Mouse (Mus musculus) embryonic facial prominence, embryonic 15.5 days (tissue): Measurements from ENCODE around the gene Arhgap30. TPM values are rescaled to one million over a fixed set of nuclear protein-coding genes. Genes with fewer than 3 reads are reported as not detected.

Experiments
- ATAC-seq: fragments of 200-750 bp; cut with Nextera tagmentation; 2 replicates; pipeline ENCODE4 v1.8.0; 2017; ENCODE audit warnings: low read depth, moderate TSS enrichment; ENCODE audit not compliant: insufficient number of reproducible peaks, low FRiP score, low TSS enrichment
- H3K27ac ChIP-seq: fragments of 300-500 bp; sonication (generic); replicated peaks from 2 replicates; pipeline ENCODE4 v1.5.1; 2015; ENCODE audit warnings: mild to moderate bottlenecking, inconsistent platforms
- H3K27me3 ChIP-seq: fragments of 300-500 bp; sonication (generic); 2 replicates; pipeline ENCODE4 v1.6.1; 2015; ENCODE audit warnings: inconsistent platforms
- H3K36me3 ChIP-seq: fragments of 300-500 bp; sonication (generic); 2 replicates; pipeline ENCODE4 v1.6.1; 2015; ENCODE audit warnings: mild to moderate bottlenecking, inconsistent platforms
- H3K4me1 ChIP-seq: fragments of 300-500 bp; sonication (generic); 2 replicates; pipeline ENCODE4 v1.6.1; 2015; ENCODE audit warnings: inconsistent platforms
- H3K4me2 ChIP-seq: fragments of 300-500 bp; sonication (generic); replicated peaks from 2 replicates; pipeline ENCODE4 v1.6.1; 2015; ENCODE audit warnings: mild to moderate bottlenecking, inconsistent platforms
- H3K4me3 ChIP-seq: fragments of 300-500 bp; sonication (generic); replicated peaks from 2 replicates; pipeline ENCODE4 v1.5.1; 2015; ENCODE audit warnings: mild to moderate bottlenecking, inconsistent platforms
- H3K9ac ChIP-seq: fragments of 300-500 bp; sonication (generic); 2 replicates; pipeline ENCODE4 v1.6.1; 2015; ENCODE audit warnings: inconsistent platforms
- H3K9me3 ChIP-seq: fragments of 300-500 bp; sonication (generic); replicated peaks from 2 replicates; pipeline ENCODE4 v1.6.1; 2016; ENCODE audit warnings: inconsistent platforms
- WGBS: fragments of 180-500 bp; shearing (Covaris S2); methylation state at CpG from one replicate; pipeline ENCODE4 v1.1.7; 2015; 5-methylcytosine and 5-hydroxymethylcytosine counted together
- polyA plus RNA-seq: library from polyadenylated mRNA; unstranded; fragments of >200 nt; fragmentation: Nextera tagmentation; extraction: Ambion mirVana; gene quantifications from 2 replicates; pipeline ENCODE4 v1.2.1, GENCODE M21; 2015

Gene Arhgap30
- polyA plus RNA-seq, 1 experiment from 2014 or later: 2.6 TPM

- peaks cover 15% of the 10 kb centered on the region for H3K4me1 ChIP-seq
- H3K27me3 ChIP-seq: peaks cover 18% of the 10 kb centered on the region
- H3K36me3 ChIP-seq: peaks cover 9% of the 10 kb centered on the region
- H3K27ac ChIP-seq: peak within 1 kb of the TSS; percentile 97
- peak within 1 kb of the TSS; percentile 95 for H3K4me3 ChIP-seq
- ATAC-seq: peak; percentile 95
- H3K9ac ChIP-seq: peak within 1 kb of the TSS; percentile 96
- H3K4me2 ChIP-seq: peak within 1 kb of the TSS; percentile 63
- H3K9me3 ChIP-seq: no peaks in the 10 kb centered on the region
- under 1% methylated on average over 36 of the region's 36 CpGs for WGBS
Observed at GRCm38 (mm10) chr1:171410947-171411484, 22.3 kb downstream of the Arhgap30 start, which contains the start of gene Usf1. TSS of gene Usf1 (plus strand) at chr1:171411313.

GRCm38 (mm10) chr1:171411492-171411941 lies 22.8 kb downstream of the Arhgap30 start:
- peak overlapping the region; percentile 97 for H3K27ac ChIP-seq
- H3K4me1 ChIP-seq: peaks cover 15% of the 10 kb centered on the region

GRCm38 (mm10) chr1:171412001-171412441 lies 23.3 kb downstream of the Arhgap30 start:
- Histone ChIP-seq H3K9me3 (no peaks in the 10 kb centered on the region), H3K4me3 (peak overlapping the region; percentile 95), H3K27me3 (peaks cover 18% of the 10 kb centered on the region), H3K4me2 (peak overlapping the region; percentile 63), H3K4me1 (peaks cover 15% of the 10 kb centered on the region), H3K9ac (peak overlapping the region; percentile 96), H3K27ac (peak overlapping the region; percentile 97), H3K36me3 (peaks cover 19% of the 10 kb centered on the region)
- no peak for ATAC-seq
- WGBS: under 1% methylated on average over 20 of the region's 20 CpGs

More at GRCm38 (mm10) chr1:171411492-171411941, 22.8 kb downstream of the Arhgap30 start:
- Histone ChIP-seq H3K27me3 (peaks cover 18% of the 10 kb centered on the region), H3K9ac (peak overlapping the region; percentile 96), H3K9me3 (no peaks in the 10 kb centered on the region), H3K36me3 (peaks cover 14% of the 10 kb centered on the region), H3K4me3 (peak overlapping the region; percentile 95), H3K4me2 (peak overlapping the region; percentile 63)
- WGBS: under 1% methylated on average over 39 of the region's 39 CpGs
- ATAC-seq: peak; percentile 74

- H3K4me3 ChIP-seq: peak overlapping the region; percentile 95
- 34% methylated on average over 3 of the region's 3 CpGs for WGBS
- H3K36me3 ChIP-seq: peaks cover 23% of the 10 kb centered on the region
- ATAC-seq: no peak
- peak overlapping the region; percentile 96 for H3K9ac ChIP-seq
- peaks cover 15% of the 10 kb centered on the region for H3K4me1 ChIP-seq
- peak overlapping the region; percentile 97 for H3K27ac ChIP-seq
- no peaks in the 10 kb centered on the region for H3K9me3 ChIP-seq
- peaks cover 18% of the 10 kb centered on the region for H3K27me3 ChIP-seq
- H3K4me2 ChIP-seq: peak overlapping the region; percentile 63
Observed at GRCm38 (mm10) chr1:171412446-171412845, 23.7 kb downstream of the Arhgap30 start.

GRCm38 (mm10) chr1:171413608-171414007 lies 24.9 kb downstream of the Arhgap30 start:
- H3K27me3 ChIP-seq: peaks cover 11% of the 10 kb centered on the region; the same call in 1 of the 2 replicates
- no peak for ATAC-seq
- no peak overlapping the region for H3K9ac ChIP-seq
- H3K27ac ChIP-seq: no peak overlapping the region
- WGBS: 74% methylated on average over 8 of the region's 8 CpGs
- H3K36me3 ChIP-seq: peaks cover 32% of the 10 kb centered on the region
- H3K4me2 ChIP-seq: no peak overlapping the region
- H3K4me3 ChIP-seq: no peak overlapping the region
- H3K4me1 ChIP-seq: peaks cover 15% of the 10 kb centered on the region
- no peaks in the 10 kb centered on the region for H3K9me3 ChIP-seq

GRCm38 (mm10) chr1:171418660-171419059 lies 29.9 kb downstream of the Arhgap30 start, which contains the start of gene Tstd1:
TSS of gene Tstd1 (plus strand) at chr1:171418872.
- peaks cover 5% of the 10 kb centered on the region for H3K4me1 ChIP-seq

GRCm38 (mm10) chr1:171419291-171419882 lies 30.6 kb downstream of the Arhgap30 start:
- H3K4me3 ChIP-seq: no peak overlapping the region
- no peak overlapping the region for H3K4me2 ChIP-seq
- H3K36me3 ChIP-seq: peaks cover 48% of the 10 kb centered on the region
- no peaks in the 10 kb centered on the region for H3K9me3 ChIP-seq
- H3K27ac ChIP-seq: no peak overlapping the region
- H3K4me1 ChIP-seq: peaks cover 4% of the 10 kb centered on the region; the same call in 1 of the 2 replicates
- 42% methylated on average over 12 of the region's 12 CpGs for WGBS
- H3K27me3 ChIP-seq: no peaks in the 10 kb centered on the region
- no peak overlapping the region for H3K9ac ChIP-seq
- ATAC-seq: peak; percentile 45; the same call in 1 of the 2 replicates

More at GRCm38 (mm10) chr1:171418660-171419059, 29.9 kb downstream of the Arhgap30 start, which contains the start of gene Tstd1:
- ATAC-seq: no peak
- Histone ChIP-seq H3K36me3 (peaks cover 48% of the 10 kb centered on the region), H3K4me2 (no peak within 1 kb of the TSS), H3K27ac (no peak within 1 kb of the TSS), H3K4me3 (no peak within 1 kb of the TSS), H3K9me3 (no peaks in the 10 kb centered on the region), H3K27me3 (no peaks in the 10 kb centered on the region), H3K9ac (no peak within 1 kb of the TSS)
- 88% methylated on average over 5 of the region's 5 CpGs for WGBS

GRCm38 (mm10) chr1:171419905-171420304 lies 31.2 kb downstream of the Arhgap30 start:
- Histone ChIP-seq H3K27me3 (no peaks in the 10 kb centered on the region), H3K4me2 (no peak overlapping the region), H3K4me1 (peaks cover 4% of the 10 kb centered on the region; the same call in 1 of the 2 replicates), H3K9me3 (no peaks in the 10 kb centered on the region), H3K27ac (no peak overlapping the region), H3K36me3 (peaks cover 48% of the 10 kb centered on the region), H3K9ac (no peak overlapping the region), H3K4me3 (no peak overlapping the region)
- 73% methylated on average over 5 of the region's 5 CpGs for WGBS
- no peak for ATAC-seq

GRCm38 (mm10) chr1:171422504-171423095 lies 33.8 kb downstream of the Arhgap30 start:
- H3K27me3 ChIP-seq: no peaks in the 10 kb centered on the region
- no peak overlapping the region for H3K9ac ChIP-seq
- no peak overlapping the region for H3K4me3 ChIP-seq
- no peak for ATAC-seq
- H3K4me1 ChIP-seq: peaks cover 4% of the 10 kb centered on the region; the same call in 1 of the 2 replicates
- H3K4me2 ChIP-seq: no peak overlapping the region
- no peak overlapping the region for H3K27ac ChIP-seq
- H3K36me3 ChIP-seq: peaks cover 24% of the 10 kb centered on the region
- 88% methylated on average over 8 of the region's 8 CpGs for WGBS
- H3K9me3 ChIP-seq: no peaks in the 10 kb centered on the region

GRCm38 (mm10) chr1:171424638-171425037 lies 35.9 kb downstream of the Arhgap30 start:
- H3K4me3 ChIP-seq: no peak overlapping the region
- H3K27ac ChIP-seq: no peak overlapping the region
- H3K4me2 ChIP-seq: no peak overlapping the region
- peaks cover 10% of the 10 kb centered on the region; the same call in 1 of the 2 replicates for H3K36me3 ChIP-seq
- no peaks in the 10 kb centered on the region for H3K27me3 ChIP-seq
- no peak overlapping the region for H3K9ac ChIP-seq
- ATAC-seq: no peak
- no peaks in the 10 kb centered on the region for H3K4me1 ChIP-seq
- 0 out of 2 replicates have a peak, but pooled peaks cover 6% of the 10 kb centered on the region for H3K9me3 ChIP-seq
- 69% methylated on average over 5 of the region's 5 CpGs for WGBS

- Histone ChIP-seq H3K9ac (no peak overlapping the region), H3K4me1 (no peaks in the 10 kb centered on the region), H3K27ac (no peak overlapping the region), H3K9me3 (0 out of 2 replicates have a peak, but pooled peaks cover 6% of the 10 kb centered on the region), H3K27me3 (no peaks in the 10 kb centered on the region), H3K4me3 (no peak overlapping the region), H3K36me3 (0 out of 2 replicates have a peak, but pooled peaks cover 6% of the 10 kb centered on the region), H3K4me2 (no peak overlapping the region)
- no peak for ATAC-seq
- 64% methylated on average over 4 of the region's 4 CpGs for WGBS
Observed at GRCm38 (mm10) chr1:171425126-171425525, 36.4 kb downstream of the Arhgap30 start.
